Comparison of ENCODE assay signal across 8 mouse cellular contexts in the genomic region with DNA sequence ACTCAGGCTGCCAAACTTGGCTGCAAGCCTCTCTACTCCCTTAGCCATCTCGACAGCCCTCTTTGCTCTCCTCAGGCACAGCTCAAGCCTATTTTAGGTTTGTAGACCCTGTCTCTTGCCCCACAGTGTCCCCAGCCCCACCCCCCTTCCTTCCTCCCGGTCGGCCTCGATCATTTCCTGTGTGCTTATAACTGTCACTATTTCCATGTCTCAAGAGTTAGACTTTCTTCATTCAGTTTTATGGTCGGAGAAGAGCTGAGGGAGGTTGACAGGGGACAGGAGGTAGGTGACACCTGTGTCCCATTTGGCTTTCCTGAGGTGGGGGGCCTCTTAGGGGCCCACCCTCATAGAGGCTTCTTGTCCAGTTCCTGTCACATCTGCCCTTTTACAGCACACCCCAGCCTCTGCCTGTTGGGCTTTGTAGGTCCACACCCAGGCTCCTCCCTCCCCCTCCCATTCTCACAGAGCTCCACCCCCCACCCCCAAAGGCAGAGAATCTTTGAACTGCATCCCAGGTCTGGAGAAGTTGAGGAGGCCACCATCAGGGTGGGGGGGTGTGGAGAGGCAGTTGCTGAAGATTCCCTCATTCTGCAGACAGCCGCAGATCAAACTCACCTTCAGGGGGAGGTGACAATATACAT. TPM values are rescaled to one million over a fixed set of nuclear protein-coding genes. Genes with fewer than 3 reads are reported as not detected.
DNase-seq lines count a peak whose midpoint lies in the region; ATAC-seq and TF ChIP-seq lines count a peak whose summit lies in the region.

No protein-coding gene starts in this region.

- no peak for ATAC-seq in kidney, postnatal 0 days (replicated peaks; ENCODE audit: low FRiP score, low read depth)
- ATAC-seq in erythroid progenitor cell, adult 5-6 weeks (replicated peaks; ENCODE audit: low FRiP score, poor library complexity, severe bottlenecking), result no peak

- H3K4me3 ChIP-seq in kidney, postnatal 0 days (replicated peaks; ENCODE audit: low read depth, low read length), result peak overlapping the region; percentile 64
- H3K4me3 ChIP-seq in embryonic fibroblast, embryonic 13.5 days (ENCODE audit: insufficient read depth, low read length), result peak overlapping the region; percentile 9; the same call in 1 of the 2 replicates

- WGBS in kidney, postnatal 0 days, result 26% methylated on average over 6 of the region's 6 CpGs

- no peaks in the 10 kb centered on the region for H3K27me3 ChIP-seq in kidney, postnatal 0 days (ENCODE audit: insufficient read depth, low read length)
- H3K27me3 ChIP-seq in splenic B cell, adult 2 months (ENCODE audit: control insufficient read depth, insufficient read depth, low read length, poor library complexity, severe bottlenecking), result no peaks in the 10 kb centered on the region

- DNase-seq in kidney, postnatal 0 days (ENCODE audit: low spot score), result peak; percentile 26
- DNase-seq in kidney, postnatal 36 days, result no peak
- DNase-seq in liver, result peak; percentile 73
- peak; percentile 41 for DNase-seq in splenic B cell, adult 2 months (ENCODE audit: low read depth, low spot score)
- DNase-seq in Muller cell, postnatal 12 days (ENCODE audit: inconsistent ontology term), result no peak
- no peak for DNase-seq in gastrocnemius, postnatal 14 days

- intact Hi-C loops in gastrocnemius, postnatal 14 days (cut with DNase I; ENCODE audit: low total_unique reads), result no loop called here

- no peaks in the 10 kb centered on the region for H3K9me3 ChIP-seq in kidney, postnatal 0 days (replicated peaks; ENCODE audit: low read length)

- H3K9ac ChIP-seq in kidney, postnatal 0 days (ENCODE audit: low read depth, low read length), result 0 out of 2 replicates have a peak overlapping the region, but pooled peaks have one; percentile 37

- peak overlapping the region; percentile 97 for H3K27ac ChIP-seq in kidney, postnatal 0 days
- 0 out of 2 replicates have a peak overlapping the region, but pooled peaks have one; percentile 44 for H3K27ac ChIP-seq in embryonic fibroblast, embryonic 13.5 days (ENCODE audit: insufficient read depth, low read length)

- peak overlapping the region; percentile 99 for H3K4me2 ChIP-seq in kidney, postnatal 0 days (ENCODE audit: low read length)

- peaks cover 13% of the 10 kb centered on the region for H3K4me1 ChIP-seq in kidney, postnatal 0 days (replicated peaks; ENCODE audit: insufficient read depth, low read length)
- no peaks in the 10 kb centered on the region for H3K4me1 ChIP-seq in embryonic fibroblast, embryonic 13.5 days (ENCODE audit: control insufficient read depth, insufficient read depth, low read length)

- no peak for TF ChIP-seq CTCF in kidney, postnatal 0 days (IDR thresholded peaks at IDR 0.05; ENCODE audit: low read depth)
- TF ChIP-seq CTCF in embryonic fibroblast, embryonic 13.5 days (IDR thresholded peaks at IDR 0.05; ENCODE audit: borderline replicate concordance, insufficient read depth, low read length), result no peak

- TF ChIP-seq POLR2A in embryonic fibroblast, embryonic 13.5 days (IDR thresholded peaks at IDR 0.05; ENCODE audit: low read depth, low read length), result no peak

- H3K36me3 ChIP-seq in kidney, postnatal 0 days (ENCODE audit: insufficient read depth, low read length), result peaks cover 16% of the 10 kb centered on the region
- H3K36me3 ChIP-seq in splenic B cell, adult 2 months (ENCODE audit: control insufficient read depth, insufficient read depth, low read length, poor library complexity, severe bottlenecking), result peaks cover 7% of the 10 kb centered on the region

RNA-seq across cellular contexts. Expression of gene Tsc22d4, which starts 3.8 kb away (rescaled TPM):
- polyA plus RNA-seq in kidney, postnatal 0 days (2015; fragmentation: Nextera tagmentation; extraction: Ambion mirVana), result 107 and 110 TPM in 2 replicates
- polyA plus RNA-seq in embryonic fibroblast, embryonic 13.5 days (2011; ENCODE audit: insufficient read length, low read depth, missing spikeins), result 66.6 and 71.5 TPM in 2 replicates
- total RNA-seq in erythroid progenitor cell, adult 5-6 weeks (2015; ENCODE audit: low replicate concordance), result 31.0 and 47.9 TPM in 2 replicates
- 88.1 and 103 TPM in 2 replicates for total RNA-seq in erythroid progenitor cell, adult 5-6 weeks (2017; ENCODE audit: low replicate concordance)
- 100 to 1,000 TPM; 118 to 156 TPM for total RNA-seq in gastrocnemius, postnatal 14 days (2021)

RNA-seq across cellular contexts. Expression of gene Nyap1, which starts 7.9 kb away (rescaled TPM):
- polyA plus RNA-seq in kidney, postnatal 0 days (2015; fragmentation: Nextera tagmentation; extraction: Ambion mirVana), result 1.2 and 1.6 TPM in 2 replicates
- polyA plus RNA-seq in embryonic fibroblast, embryonic 13.5 days (2011; ENCODE audit: insufficient read length, low read depth, missing spikeins), result 5.7 and 7.0 TPM in 2 replicates
- total RNA-seq in erythroid progenitor cell, adult 5-6 weeks (2015; ENCODE audit: low replicate concordance), result 2.5 TPM in 1 of 2 replicates, not detected in the other
- 1.4 and 4.9 TPM in 2 replicates for total RNA-seq in erythroid progenitor cell, adult 5-6 weeks (2017; ENCODE audit: low replicate concordance)
- total RNA-seq in gastrocnemius, postnatal 14 days (2021), result under 1 TPM; 0.39 to 0.42 TPM

RNA-seq across cellular contexts. Expression of gene Ppp1r35, which starts 29.3 kb away (rescaled TPM):
- polyA plus RNA-seq in kidney, postnatal 0 days (2015; fragmentation: Nextera tagmentation; extraction: Ambion mirVana), result 28.8 and 32.4 TPM in 2 replicates
- 11.5 and 14.6 TPM in 2 replicates for polyA plus RNA-seq in embryonic fibroblast, embryonic 13.5 days (2011; ENCODE audit: insufficient read length, low read depth, missing spikeins)
- total RNA-seq in erythroid progenitor cell, adult 5-6 weeks (2015; ENCODE audit: low replicate concordance), result 43.6 and 45.8 TPM in 2 replicates
- 28.0 and 51.0 TPM in 2 replicates for total RNA-seq in erythroid progenitor cell, adult 5-6 weeks (2017; ENCODE audit: low replicate concordance)
- total RNA-seq in gastrocnemius, postnatal 14 days (2021), result 1 to 10 TPM; 6.8 to 7.2 TPM

RNA-seq across cellular contexts. Expression of gene Mepce, which starts 38.1 kb away (rescaled TPM):
- polyA plus RNA-seq in kidney, postnatal 0 days (2015; fragmentation: Nextera tagmentation; extraction: Ambion mirVana), result 11.6 and 12.3 TPM in 2 replicates
- 27.7 and 34.8 TPM in 2 replicates for polyA plus RNA-seq in embryonic fibroblast, embryonic 13.5 days (2011; ENCODE audit: insufficient read length, low read depth, missing spikeins)
- total RNA-seq in erythroid progenitor cell, adult 5-6 weeks (2015; ENCODE audit: low replicate concordance), result 45.4 and 50.7 TPM in 2 replicates
- 8.9 and 22.3 TPM in 2 replicates for total RNA-seq in erythroid progenitor cell, adult 5-6 weeks (2017; ENCODE audit: low replicate concordance)
- 10 to 100 TPM; 20.7 to 21.1 TPM for total RNA-seq in gastrocnemius, postnatal 14 days (2021)

RNA-seq across cellular contexts. Expression of gene Zcwpw1, which starts 38.3 kb away (rescaled TPM):
- 14.5 and 15.7 TPM in 2 replicates for polyA plus RNA-seq in kidney, postnatal 0 days (2015; fragmentation: Nextera tagmentation; extraction: Ambion mirVana)
- 3.5 and 7.1 TPM in 2 replicates for polyA plus RNA-seq in embryonic fibroblast, embryonic 13.5 days (2011; ENCODE audit: insufficient read length, low read depth, missing spikeins)
- 9.7 and 15.5 TPM in 2 replicates for total RNA-seq in erythroid progenitor cell, adult 5-6 weeks (2015; ENCODE audit: low replicate concordance)
- 18.1 and 35.3 TPM in 2 replicates for total RNA-seq in erythroid progenitor cell, adult 5-6 weeks (2017; ENCODE audit: low replicate concordance)
- 1 to 10 TPM in 1 of 2 experiments, under 1 TPM in 1; 0.84 to 1.7 TPM for total RNA-seq in gastrocnemius, postnatal 14 days (2021)

Comparison
In these comparisons a context has a peak if more than half of its experiments do, and no peak if none do; other contexts are left out.
1. DNase-seq: peak in kidney, postnatal 0 days (single experiment), liver (single experiment) and splenic B cell, adult 2 months (single experiment); none in kidney, postnatal 36 days (0 of 2), Muller cell, postnatal 12 days (single experiment) and gastrocnemius, postnatal 14 days (single experiment).